Mouse (Mus musculus): Measurements from ENCODE around the gene Usp8. TPM values are rescaled to one million over a fixed set of nuclear protein-coding genes. Genes with fewer than 3 reads are reported as not detected.

Gene Usp8
- polyA plus RNA-seq, 1 experiment from 2014 or later, result 40.6 TPM

GRCm38 (mm10) chr2:126783370-126783769 is 76.2 kb downstream of the Usp8 start, which contains the start of gene Usp50:
Gene Usp50, minus strand, starts transcription at chr2:126783470.
- no peak for ATAC-seq (ENCODE audit: low FRiP score, low read depth)
- Histone ChIP-seq H3K4me2 (replicated peaks) (no peak within 1 kb of the TSS), H3K27me3 (no peaks in the 10 kb centered on the region), H3K4me1 (0 out of 2 replicates have a peak, but pooled peaks cover 5% of the 10 kb centered on the region), H3K27ac (replicated peaks) (no peak within 1 kb of the TSS), H3K9ac (replicated peaks) (no peak within 1 kb of the TSS), H3K36me3 (no peaks in the 10 kb centered on the region), H3K4me3 (no peak within 1 kb of the TSS), H3K9me3 (no peaks in the 10 kb centered on the region)
- WGBS, result 62% methylated on average over 4 of the region's 4 CpGs

- Histone ChIP-seq H3K4me2 (replicated peaks) (no peak overlapping the region), H3K4me1 (0 out of 2 replicates have a peak, but pooled peaks cover 5% of the 10 kb centered on the region), H3K4me3 (no peak overlapping the region), H3K27ac (replicated peaks) (no peak overlapping the region), H3K27me3 (no peaks in the 10 kb centered on the region), H3K9me3 (no peaks in the 10 kb centered on the region), H3K36me3 (peaks cover 23% of the 10 kb centered on the region), H3K9ac (replicated peaks) (no peak overlapping the region)
- no peak for ATAC-seq (ENCODE audit: low FRiP score, low read depth)
- 59% methylated on average over 9 of the region's 9 CpGs for WGBS
Measured at GRCm38 (mm10) chr2:126787721-126788342, 80.7 kb downstream of the Usp8 start.

DNA sequence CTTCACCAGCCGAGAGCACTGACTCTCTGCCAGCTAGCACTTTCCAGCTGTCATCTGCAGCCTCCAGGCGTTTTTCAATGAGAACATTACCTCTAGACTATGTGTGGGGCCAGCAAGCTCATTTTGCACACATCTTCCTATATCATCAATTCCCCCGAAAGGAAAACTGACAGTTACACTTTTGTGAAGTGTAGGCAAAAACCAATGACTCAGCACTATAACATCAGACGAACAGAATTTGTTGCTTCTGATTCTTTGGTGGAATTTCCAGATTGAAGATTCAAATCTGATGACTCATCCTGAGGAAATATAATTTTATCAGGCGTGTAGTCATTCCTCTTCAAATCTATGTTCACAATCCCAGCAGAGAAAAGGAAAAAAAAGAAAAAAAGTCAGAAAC is 85.5 kb downstream of the Usp8 start:
- ATAC-seq (ENCODE audit: low FRiP score, low read depth), result no peak
- Histone ChIP-seq H3K4me2 (replicated peaks) (no peak overlapping the region), H3K9ac (replicated peaks) (no peak overlapping the region), H3K9me3 (no peaks in the 10 kb centered on the region), H3K27me3 (no peaks in the 10 kb centered on the region), H3K4me1 (0 out of 2 replicates have a peak, but pooled peaks cover 4% of the 10 kb centered on the region), H3K27ac (replicated peaks) (no peak overlapping the region), H3K4me3 (no peak overlapping the region), H3K36me3 (peaks cover 54% of the 10 kb centered on the region)
- 81% methylated on average over 5 of the region's 5 CpGs for WGBS

GRCm38 (mm10) chr2:126795708-126796107 is 88.6 kb downstream of the Usp8 start:
- H3K9ac ChIP-seq (replicated peaks), result no peak overlapping the region
- peaks cover 67% of the 10 kb centered on the region for H3K36me3 ChIP-seq
- WGBS, result 84% methylated on average over 3 of the region's 3 CpGs
- no peak for ATAC-seq (ENCODE audit: low FRiP score, low read depth)
- H3K9me3 ChIP-seq, result no peaks in the 10 kb centered on the region
- H3K27ac ChIP-seq (replicated peaks), result no peak overlapping the region
- no peak overlapping the region for H3K4me2 ChIP-seq (replicated peaks)
- H3K4me1 ChIP-seq, result no peaks in the 10 kb centered on the region
- H3K27me3 ChIP-seq, result no peaks in the 10 kb centered on the region
- H3K4me3 ChIP-seq, result no peak overlapping the region

DNA sequence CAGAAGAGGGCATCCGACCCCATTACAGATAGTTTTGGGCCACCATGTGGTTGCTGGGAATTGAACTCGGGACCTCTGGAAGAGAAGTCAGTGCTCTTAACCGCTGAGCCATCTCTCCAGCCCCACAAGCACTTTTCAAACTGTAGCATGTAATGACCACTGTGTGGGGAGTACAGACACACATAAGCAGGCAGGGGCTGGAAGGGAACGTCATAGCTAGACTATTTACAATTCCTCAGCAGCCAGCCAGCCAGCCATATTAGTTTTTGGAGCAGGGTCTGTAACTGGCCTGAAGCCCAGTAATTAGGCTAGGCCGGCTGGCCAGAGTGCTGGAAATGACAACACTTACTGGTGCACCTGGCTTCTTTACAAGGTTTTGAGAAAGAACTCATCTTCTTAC is 91.3 kb downstream of the Usp8 start:
- H3K4me2 ChIP-seq (replicated peaks), result no peak overlapping the region
- no peak overlapping the region for H3K9ac ChIP-seq (replicated peaks)
- H3K27me3 ChIP-seq, result no peaks in the 10 kb centered on the region
- no peaks in the 10 kb centered on the region for H3K4me1 ChIP-seq
- no peak overlapping the region for H3K27ac ChIP-seq (replicated peaks)
- ATAC-seq (ENCODE audit: low FRiP score, low read depth), result no peak
- H3K4me3 ChIP-seq, result no peak overlapping the region
- H3K36me3 ChIP-seq, result peaks cover 60% of the 10 kb centered on the region
- no peaks in the 10 kb centered on the region for H3K9me3 ChIP-seq
- 89% methylated on average over 5 of the region's 5 CpGs for WGBS

DNA sequence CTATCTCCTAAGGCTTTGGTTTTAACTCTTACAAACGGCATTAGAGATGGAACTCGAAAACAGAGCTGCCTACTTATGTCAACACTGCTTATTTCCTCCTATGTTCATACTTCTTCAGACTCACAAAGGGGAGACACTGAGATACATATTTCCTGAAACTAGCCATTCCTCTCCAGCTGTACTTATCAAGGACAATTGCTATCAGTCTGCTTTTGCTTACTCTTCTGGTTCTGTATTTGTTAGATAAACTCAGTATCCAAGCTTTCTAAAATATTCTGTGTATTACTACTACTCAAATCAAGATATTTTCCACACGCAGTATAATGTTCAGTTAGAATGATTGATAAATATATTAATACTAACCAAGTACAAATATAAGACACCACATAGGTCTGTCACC is 94.9 kb downstream of the Usp8 start:
- 93% methylated on average over 3 of the region's 3 CpGs for WGBS
- H3K4me1 ChIP-seq, result no peaks in the 10 kb centered on the region
- H3K4me2 ChIP-seq (replicated peaks), result no peak overlapping the region
- no peak overlapping the region for H3K4me3 ChIP-seq
- no peaks in the 10 kb centered on the region for H3K9me3 ChIP-seq
- no peak overlapping the region for H3K27ac ChIP-seq (replicated peaks)
- no peak overlapping the region for H3K9ac ChIP-seq (replicated peaks)
- no peaks in the 10 kb centered on the region for H3K27me3 ChIP-seq
- peaks cover 59% of the 10 kb centered on the region for H3K36me3 ChIP-seq
- no peak for ATAC-seq (ENCODE audit: low FRiP score, low read depth)

Other genes starting within 250 kb of the Usp8 start
- gene Atp8b4, start 206.7 kb upstream of the Usp8 start, polyA plus RNA-seq (2016; fragmentation: Nextera tagmentation; extraction: Ambion mirVana), result 0.09 TPM in 1 of 2 replicates, not detected in the other
- gene Slc27a2, start 154.9 kb upstream of the Usp8 start, polyA plus RNA-seq (2016; fragmentation: Nextera tagmentation; extraction: Ambion mirVana), result 4.5 and 4.6 TPM in 2 replicates
- 0.27 and 0.52 TPM in 2 replicates for gene Hdc, start 88.0 kb upstream of the Usp8 start, polyA plus RNA-seq (2016; fragmentation: Nextera tagmentation; extraction: Ambion mirVana)
- 76.4 and 78.0 TPM in 2 replicates for gene Gabpb1, start 31.0 kb upstream of the Usp8 start, polyA plus RNA-seq (2016; fragmentation: Nextera tagmentation; extraction: Ambion mirVana)
- 3.0 and 3.5 TPM in 2 replicates for gene Usp50, start 76.1 kb downstream of the Usp8 start, polyA plus RNA-seq (2016; fragmentation: Nextera tagmentation; extraction: Ambion mirVana)
- gene Trpm7, start 168.9 kb downstream of the Usp8 start, polyA plus RNA-seq (2016; fragmentation: Nextera tagmentation; extraction: Ambion mirVana), result 43.3 and 44.5 TPM in 2 replicates
- 33.9 and 34.0 TPM in 2 replicates for gene Sppl2a, start 225.9 kb downstream of the Usp8 start, polyA plus RNA-seq (2016; fragmentation: Nextera tagmentation; extraction: Ambion mirVana)